Mouse (Mus musculus) mesoderm, embryonic 11.5 days (tissue): ENCODE measurements around the gene Tpcn2.

Source experiments
- DNase-seq: peaks from one replicate; pipeline ENCODE4 v3.0.0-alpha.2; 2012; ENCODE audit warnings: low read depth, low spot score

Gene Tpcn2

DNA sequence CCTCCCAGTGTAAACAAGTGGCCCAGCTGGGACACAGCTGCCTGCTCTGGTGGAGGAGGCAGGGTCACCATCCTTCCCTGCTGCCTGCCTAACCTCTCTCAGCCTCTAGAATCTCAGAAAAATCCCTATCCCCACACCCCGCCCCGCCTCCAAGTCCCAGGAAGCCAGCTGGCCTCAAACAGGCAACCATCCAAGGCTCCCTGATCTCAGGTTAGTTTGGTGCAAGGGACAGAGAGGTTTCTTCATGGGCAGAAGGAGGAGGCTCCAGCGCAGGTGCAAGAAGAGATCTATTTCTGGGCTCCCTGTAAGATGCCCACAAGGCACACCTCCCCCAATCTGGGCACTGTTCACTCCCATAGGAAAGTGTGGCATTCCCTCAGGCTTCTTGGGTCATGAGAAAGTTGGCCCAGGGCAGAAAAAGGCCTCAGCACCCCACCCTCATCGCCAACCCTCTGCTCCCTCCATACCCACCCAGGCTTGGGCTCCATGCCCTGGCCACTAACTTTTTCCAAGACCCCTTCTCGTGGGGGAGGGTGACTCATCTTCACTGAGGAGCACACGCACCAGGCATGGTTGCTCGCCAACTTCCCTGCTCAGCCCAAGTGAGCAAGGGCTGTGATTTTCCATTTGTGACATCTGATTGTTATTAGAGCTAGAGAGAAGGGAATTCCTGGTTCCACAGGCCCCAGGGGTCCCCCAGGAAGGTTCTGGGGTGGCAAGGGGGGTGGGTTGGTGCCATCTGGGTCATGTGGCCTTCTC, 15.9 kb upstream of the Tpcn2 start:
- no peak for DNase-seq

DNA sequence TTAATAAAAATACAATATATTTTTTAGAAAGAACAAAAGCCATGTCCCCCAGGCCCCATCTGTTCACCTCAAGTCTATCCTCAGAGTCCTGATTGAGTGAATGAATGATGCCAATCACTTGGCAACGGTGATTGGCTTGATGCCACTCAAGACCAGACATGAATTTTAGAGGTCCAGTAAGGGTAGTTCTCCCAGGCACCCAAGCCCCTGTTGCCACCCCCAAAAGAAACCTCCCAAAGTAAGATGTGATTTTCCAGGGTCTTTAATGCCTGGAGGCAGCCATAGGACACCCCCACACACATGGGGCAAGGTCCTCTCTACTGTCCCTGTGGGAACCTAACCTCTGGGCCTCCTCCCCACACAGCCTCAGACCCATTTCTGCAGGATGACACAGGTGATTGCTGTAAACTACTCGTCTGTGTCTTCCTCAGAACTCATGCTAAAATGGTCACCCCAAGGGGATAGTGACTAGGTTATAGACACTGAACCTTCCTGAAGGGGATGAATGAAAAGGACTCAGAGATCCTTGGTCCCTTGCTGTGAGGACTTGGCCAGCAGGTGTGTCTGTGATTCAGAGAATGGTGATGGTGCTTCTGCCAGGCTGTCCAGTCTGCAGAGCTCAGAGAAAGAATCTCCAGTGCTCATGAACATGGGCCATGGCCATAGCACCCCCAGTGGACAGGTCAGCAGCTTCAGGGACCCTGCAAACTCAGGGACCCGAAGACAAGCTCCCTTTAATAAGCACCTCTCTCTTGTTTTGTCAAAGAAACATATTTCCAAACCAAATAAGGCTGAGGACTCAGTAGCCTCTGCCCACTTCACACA, 15.1 kb upstream of the Tpcn2 start:
- DNase-seq, result no peak

DNA sequence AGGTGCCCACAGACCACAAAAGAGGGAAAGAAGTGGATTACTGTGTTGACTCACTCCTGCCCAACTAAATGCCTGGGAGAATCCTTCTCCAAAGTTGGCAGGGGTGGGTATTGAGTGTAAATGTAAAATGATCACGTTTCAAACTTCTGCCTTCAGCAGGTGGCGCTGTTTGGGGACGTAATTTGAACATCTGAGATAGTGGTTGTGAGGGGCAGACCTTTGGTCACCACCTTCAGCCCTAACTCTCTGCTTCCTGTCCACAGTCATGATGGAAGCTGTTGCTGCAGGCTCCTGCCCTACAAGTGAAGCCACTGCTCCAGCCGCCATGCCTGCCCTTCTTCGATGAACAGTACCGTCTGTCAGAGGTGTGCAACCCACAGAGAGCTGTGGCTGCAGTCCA, 10.0 kb upstream of the Tpcn2 start:
- peak; percentile 44 for DNase-seq

DNA sequence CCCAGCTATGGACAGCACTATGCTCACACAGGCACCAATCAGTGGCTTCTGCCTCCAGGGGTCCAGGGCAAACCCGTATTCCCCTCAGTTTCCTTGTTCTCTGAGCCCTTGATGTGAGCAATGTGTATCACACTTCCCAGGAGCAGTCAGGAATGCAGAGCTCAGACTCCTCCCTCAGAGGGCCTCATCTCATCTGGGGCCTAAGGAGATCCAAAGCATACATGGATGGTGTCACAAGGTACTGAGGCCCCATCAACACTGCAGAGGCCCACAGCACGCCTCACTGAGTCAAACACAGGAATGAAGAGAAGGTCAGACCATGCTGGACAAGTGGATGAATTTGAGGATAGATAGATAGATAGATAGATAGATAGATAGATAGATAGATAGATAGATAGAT, 8.9 kb upstream of the Tpcn2 start:
- DNase-seq, result no peak

DNA sequence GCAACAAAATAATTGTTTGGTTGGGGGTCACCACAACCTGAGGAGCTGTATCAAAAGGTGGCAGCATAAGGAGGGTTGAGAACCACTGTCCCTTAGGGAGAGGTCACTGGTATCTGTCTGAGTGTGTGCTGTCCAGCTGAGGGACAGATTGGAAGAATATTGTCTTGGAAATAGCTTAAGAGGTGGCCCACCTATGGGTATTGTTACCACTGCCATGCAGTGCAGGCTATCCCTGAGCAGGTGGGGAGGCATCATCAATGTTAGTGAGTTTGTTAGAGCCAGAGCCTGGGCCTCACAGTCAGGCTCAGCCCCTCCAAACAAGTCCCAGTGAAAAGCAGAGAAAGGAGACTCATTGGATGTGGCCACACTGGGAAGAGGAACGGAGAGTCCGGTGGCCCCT, 8.0 kb upstream of the Tpcn2 start:
- no peak for DNase-seq

DNA sequence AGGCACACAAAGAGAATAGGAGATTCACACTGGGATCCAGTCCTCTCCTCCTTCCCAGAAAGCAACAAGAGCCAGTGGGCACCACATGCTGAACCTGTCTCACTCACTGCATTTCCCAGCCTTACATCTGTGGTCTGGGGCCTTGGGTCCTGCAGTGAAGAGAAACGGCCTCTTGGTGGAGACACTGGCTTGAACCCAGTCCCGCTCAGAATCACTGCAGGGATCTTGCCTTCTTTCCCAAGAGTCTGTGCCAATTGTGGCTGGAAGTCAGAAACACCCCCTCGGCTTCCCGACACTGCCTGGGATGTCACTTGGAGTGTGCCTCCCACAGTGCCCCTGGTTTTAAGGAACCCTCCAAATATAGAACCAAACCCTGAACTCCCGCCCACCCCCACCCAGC, 5.5 kb upstream of the Tpcn2 start:
- DNase-seq, result peak; percentile 30

DNA sequence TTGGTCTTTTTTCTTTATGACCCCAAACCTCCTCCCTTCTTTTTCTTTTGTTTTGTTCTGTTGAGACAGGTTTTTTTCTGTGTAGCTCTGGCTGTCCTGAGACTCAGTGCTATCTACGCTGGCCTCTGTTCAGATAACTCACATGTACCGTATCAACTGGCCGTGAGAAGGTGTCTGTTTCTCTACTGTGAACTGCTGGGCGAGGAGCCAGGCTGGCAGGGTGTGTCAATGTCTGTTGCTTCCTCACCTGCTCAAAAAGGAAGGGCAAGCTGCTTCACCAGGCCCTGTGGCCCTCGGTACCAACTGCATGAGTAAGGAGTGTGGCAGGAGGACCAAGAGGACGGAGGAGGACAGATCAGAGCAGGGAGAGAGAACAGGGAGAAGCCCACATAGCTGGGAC, 3.6 kb upstream of the Tpcn2 start:
- DNase-seq, result no peak

DNA sequence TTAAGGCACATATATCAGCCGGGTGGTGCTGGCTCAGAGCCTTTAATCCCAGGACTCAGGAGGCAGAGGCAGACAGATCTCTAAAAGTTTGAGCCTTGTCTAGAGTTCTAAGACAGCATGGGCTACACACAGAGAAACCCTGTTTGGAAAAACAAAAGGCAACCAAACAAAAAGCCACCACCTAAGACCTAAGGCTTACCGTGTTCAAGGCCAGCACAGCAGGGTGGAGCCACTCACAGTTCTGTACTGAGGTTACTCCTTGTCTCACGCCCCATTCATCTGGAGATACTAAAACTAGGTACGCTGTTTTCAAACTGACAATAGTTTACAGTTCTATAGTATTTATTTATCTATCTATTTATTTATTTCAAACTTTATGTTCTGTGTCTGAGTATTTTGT, 1.7 kb upstream of the Tpcn2 start:
- DNase-seq, result no peak

DNA sequence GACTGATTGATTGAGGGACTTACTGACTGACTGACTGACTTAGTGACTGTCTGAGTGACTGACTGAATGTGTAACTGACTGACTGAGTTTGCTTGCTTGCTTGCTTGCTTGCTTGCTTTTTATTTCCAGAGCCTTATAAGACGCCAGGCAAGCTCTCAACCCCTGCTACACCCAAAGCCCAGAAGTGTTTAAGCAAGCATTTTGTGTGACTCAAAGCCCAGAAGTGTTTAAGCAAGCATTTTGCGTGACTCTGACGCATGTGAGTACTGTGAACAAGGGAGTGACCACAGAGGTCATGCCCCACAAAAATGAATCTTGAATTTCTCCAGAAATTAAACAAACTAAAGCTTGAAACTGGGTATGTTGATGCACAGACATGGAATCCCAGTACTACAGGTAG, 482 bp upstream of the Tpcn2 start:
- DNase-seq, result no peak

DNA sequence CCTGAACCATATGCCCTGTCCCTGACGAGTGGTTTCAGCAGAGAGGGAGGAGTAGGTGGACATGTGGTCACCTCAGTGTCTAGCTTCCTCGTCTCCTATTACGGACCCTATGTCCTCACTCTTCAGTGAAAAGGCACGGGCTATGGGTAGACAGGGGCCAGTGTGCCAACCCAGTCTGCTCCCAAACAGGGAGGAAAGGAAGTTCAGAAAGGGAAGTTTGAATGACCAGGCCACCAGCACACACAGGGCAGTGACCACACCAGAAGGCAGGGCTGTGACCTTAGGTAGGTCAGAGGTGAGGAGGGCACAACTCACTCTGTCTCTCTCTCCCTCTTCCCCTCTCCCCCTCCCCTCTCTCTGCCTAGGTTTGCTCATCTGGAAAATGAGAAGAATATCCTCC, 770 bp downstream of the Tpcn2 start:
- DNase-seq, result no peak

DNA sequence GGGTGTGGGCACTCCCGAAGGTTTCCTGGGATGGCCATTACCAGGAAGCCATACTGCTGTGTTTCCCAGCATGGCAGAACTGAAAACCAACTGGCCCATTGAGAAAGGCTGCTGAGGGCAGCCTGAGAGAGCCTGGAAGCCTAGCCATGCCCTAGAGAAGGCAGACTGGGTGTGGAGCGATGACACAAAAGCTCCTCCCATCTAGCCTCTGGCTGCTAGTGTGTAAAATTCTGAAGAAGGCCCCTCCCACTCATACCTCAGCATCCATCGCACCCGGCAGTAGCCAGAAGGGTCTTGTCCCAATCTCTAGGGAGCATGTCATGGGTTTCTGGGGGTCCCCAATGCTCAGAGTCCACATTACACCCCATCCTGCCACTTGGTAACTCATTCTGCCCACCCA, 2.4 kb downstream of the Tpcn2 start:
- DNase-seq, result no peak

DNA sequence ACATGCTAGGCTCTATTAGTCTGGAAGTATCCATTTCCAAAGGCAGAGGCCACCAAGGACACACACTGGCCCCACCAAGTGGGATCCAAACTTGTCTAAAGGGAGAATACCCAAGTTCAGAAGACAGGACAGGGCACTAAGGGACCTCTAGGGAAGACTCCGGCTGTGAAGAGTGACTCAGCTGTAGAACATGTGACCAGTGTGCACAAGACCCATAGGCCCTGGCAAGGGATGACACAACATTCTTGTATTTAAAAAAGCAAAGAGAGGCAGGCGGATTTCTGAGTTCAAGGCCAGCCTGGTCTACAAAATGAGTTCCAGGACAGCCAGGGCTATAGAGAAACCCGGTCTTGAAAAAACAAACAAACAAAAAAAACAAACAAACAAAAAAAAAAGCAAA, 8.3 kb downstream of the Tpcn2 start:
- no peak for DNase-seq

DNA sequence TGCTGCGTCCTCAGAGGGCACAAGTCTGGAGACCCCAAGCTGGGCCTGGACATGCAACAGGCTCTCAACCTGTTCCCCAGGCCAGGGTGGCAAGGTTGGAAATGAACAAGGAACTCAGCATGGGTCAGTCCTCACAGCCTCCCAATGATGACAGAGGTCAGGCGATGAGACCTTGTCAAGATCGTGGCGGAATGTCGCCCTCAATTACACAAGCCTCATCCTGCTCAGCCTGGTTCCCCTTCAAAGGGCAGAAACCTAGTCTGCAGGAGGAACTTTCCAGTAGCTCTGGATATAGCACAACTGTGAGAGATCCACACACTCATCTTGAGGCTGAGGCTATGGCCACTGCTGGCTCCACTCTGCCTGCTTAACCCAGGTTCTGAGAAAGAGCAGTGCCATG, 12.9 kb downstream of the Tpcn2 start:
- no peak for DNase-seq

DNA sequence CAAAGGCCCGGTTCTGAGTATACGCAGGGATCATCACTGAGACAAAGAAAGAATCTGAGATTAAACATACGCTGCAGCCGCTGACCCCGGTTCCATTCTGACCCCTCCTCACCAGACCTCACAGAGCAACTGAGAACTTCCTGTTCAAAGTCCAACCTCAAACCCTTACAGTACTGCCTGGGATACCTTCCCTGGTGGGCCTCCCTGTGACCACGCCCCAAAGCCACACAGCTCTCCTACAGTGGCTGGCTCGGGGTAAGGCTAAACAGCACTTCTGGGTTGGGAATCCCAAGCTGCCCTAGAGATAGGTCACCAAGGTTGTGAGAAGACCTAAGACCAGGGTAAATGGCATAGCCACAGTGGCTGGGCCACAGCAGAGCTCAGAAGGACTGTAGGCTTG, 14.9 kb downstream of the Tpcn2 start:
- DNase-seq, result no peak

DNA sequence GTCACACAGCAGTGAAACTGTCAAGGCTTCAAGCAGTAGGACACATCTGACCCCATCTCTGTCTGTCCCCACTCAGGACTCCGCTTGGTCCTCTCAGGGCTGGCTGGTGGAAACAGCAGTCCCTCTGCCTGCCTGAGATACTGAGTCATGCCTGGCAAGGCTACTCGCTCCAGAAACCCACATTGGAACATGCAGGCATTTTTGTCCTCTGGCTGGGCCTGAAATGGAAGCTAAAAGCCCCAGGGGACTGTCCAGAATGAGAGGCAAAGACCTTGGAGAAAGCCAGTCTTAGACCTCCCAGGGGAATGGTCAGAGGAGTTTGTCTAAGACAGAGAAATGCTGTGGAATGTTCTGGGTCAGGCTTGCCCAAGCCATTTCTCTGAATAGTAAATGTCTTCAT, 17.8 kb downstream of the Tpcn2 start:
- DNase-seq, result no peak

DNA sequence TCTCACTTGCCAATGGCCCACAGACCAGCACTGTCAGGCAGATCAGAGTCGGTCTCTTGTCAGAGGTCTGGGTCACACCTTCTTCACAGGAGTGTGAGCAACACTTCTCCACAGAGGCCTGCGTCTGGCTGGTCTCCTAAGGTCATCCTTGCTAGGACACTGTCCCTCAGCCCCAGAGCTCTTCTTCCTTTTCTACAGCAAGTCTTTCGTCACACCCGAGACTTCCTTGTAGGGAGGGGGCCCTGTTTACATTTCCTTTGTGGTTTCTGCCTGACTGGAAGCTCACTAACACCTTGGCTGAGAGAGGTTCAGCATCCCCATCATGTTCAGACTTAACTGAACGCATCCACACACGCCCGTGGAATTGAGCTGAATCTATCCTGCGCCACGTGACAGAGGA, 19.6 kb downstream of the Tpcn2 start:
- no peak for DNase-seq

DNA sequence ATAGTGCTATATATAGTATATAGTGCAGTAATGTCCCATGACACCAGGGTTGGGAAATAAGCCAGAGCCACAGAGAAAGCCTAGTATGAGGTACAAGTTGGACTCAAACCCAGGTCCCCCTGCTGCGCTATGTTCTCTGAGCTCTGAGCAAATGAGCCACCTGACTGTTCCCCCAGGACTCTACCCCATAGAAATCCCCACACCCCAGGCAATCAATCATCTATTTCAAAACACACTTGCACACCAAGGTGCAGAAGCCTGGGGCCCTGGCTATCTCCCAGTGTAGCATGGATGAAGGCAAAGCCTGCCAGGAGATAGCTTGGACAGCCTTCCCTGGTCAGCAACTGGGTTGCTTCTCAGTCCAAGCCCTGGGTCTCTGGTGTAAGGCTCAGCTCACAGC, 27.7 kb downstream of the Tpcn2 start:
- DNase-seq, result no peak

DNA sequence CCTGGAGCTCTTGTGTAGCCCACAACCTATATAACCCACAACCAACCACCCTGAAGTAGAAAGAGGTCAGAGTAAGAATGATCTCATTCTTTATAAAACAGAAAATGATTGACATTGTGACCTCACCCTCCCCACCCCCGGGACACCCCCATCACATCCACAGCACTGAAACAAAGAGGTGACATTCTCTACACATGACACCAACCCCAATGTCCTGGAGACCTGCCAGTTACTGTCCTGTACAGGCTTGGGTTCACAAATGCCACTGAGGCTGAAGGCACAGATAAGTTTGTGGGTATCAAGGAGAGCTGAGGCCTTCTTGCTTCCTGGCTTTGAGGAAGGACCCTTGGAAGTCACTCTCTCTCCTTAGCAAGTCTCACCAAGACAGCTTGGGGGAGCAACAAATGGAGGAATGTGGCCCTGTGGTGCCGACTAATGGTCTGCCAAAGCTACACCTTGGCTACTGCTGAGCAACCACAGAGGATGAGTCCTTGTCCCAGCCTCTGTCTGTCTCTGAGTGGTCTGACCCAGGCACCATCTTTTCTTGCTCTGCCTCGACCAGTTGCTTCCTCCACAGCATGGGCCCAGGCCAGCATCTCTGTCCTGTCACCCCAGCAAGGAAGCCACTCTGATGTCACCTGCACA, 29.7 kb downstream of the Tpcn2 start:
- no peak for DNase-seq

DNA sequence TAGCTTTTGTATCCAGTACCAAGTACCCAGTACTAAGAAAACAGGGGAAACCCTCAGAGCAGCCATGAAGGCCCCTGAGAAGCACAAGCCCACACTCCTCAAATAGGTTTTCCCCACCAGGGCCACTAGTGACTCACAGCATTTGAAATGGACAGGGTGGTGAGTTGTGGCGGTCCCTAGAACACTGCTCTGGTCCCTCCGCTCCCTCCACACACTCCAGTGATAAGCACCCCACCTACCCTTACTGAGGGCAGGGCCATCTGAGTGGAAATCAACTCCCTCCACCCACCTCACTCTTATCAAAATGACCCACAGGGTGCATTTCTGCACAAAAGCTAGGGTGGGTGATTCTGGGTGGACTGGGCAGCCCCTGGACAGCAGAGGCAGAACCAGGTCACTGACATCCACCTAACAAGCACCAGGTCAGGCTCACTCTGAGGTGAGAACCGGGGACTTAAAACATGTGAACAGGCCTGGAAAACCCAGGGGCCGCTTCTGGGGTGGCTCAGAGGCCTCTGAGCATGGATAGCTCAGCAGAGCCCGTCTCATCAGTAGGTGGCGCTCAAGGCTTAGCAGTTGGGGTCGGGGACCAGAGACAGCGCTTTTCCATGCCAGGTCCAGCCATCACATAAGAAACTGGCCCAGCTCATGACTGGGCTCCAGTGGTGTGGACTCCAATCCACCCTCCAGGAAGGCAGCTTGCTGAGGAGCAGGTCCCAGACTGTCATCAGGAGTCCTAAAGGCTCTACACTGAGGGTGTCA, 30.9 kb downstream of the Tpcn2 start:
- peak; percentile 76 for DNase-seq

DNA sequence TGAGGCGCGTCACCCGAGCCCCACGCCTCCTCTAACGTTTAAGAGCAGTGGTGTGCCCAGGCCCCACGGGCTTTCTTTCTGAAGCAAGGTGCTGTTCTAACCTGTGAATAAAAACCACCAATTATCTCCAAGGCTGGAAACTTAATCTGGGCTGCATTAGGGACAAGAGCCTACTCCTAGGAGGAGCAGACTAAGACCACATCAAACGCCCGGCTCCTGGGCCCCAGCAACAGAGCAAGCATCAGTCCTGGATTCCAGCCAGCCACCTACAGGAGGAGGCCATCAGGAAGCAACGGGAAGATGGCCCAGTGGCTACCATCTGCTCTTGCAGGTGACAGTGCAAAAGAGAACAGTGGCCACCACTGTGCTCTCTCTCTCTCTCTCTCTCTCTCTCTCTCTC, 33.6 kb downstream of the Tpcn2 start:
- no peak for DNase-seq

DNA sequence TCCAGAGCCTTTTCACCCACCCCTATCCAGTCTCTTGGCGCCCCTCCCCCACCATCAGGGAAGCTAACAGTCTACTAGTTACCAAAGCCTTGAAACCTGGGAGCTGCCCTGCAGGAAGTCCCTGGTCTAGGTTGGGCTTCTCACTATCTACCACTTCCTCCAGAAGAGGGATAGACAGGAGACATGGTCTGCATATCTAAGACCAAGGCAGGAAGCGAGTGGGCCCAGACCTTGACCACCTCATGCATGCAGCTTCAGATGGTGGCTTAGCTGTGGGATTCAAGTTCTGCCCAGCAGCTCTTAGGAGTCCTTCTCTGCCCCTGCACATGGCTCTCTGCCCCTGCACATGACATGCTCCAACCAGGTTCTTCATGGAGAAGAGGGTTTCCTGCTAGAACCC, 34.9 kb downstream of the Tpcn2 start:
- DNase-seq, result no peak
